In the genomic region with DNA sequence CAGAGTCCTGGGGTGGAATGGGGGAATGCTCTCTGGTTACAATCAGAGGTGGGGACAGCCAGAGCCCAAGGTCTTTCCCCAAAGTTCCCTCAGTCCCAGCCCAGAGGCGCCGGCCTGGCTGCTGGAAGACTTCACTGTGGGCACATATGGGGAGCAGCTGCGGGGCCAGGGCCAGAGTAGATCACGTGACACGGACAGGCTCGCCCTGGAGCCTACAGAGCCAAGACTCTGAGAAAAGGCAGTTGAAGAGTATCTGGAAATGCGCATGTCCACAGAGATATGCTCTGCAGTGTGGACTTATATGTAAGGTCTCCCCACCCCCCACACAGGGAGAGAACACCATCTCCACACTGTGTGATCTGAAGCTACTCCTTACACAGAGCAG, we compare ENCODE assay signal across 7 mouse cellular contexts. TPM values are rescaled to one million over a fixed set of nuclear protein-coding genes. Genes with fewer than 3 reads are reported as not detected.
DNase-seq lines count a peak whose midpoint lies in the region; ATAC-seq and TF ChIP-seq lines count a peak whose summit lies in the region.

No protein-coding gene starts in this region.

- DNase-seq in adrenal gland, adult 2 months, result peak; percentile 78
- DNase-seq in embryonic facial prominence, embryonic 14.5 days (ENCODE audit: low spot score), result peak; percentile 92
- no peak for DNase-seq in liver, adult 2 months (ENCODE audit: extremely low read depth, low read depth, low spot score)
- peak; percentile 86 for DNase-seq in neural tube, embryonic 10.5 days (ENCODE audit: extremely low spot score, low spot score)
- DNase-seq in layer of hippocampus, adult 11-12 months (ENCODE audit: low spot score), result no peak

- H3K4me3 ChIP-seq in embryonic facial prominence, embryonic 14.5 days (ENCODE audit: low read depth, low read length), result no peak overlapping the region
- H3K4me3 ChIP-seq in hindbrain, embryonic 12.5 days, result no peak overlapping the region
- no peak overlapping the region for H3K4me3 ChIP-seq in liver, adult 2 months (ENCODE audit: insufficient read depth, low read depth, low read length)

- H3K9ac ChIP-seq in embryonic facial prominence, embryonic 14.5 days (ENCODE audit: low read depth, low read length), result 0 out of 2 replicates have a peak overlapping the region, but pooled peaks have one; percentile 19
- H3K9ac ChIP-seq in hindbrain, embryonic 12.5 days, result no peak overlapping the region
- no peak overlapping the region for H3K9ac ChIP-seq in liver, adult 2 months (ENCODE audit: low read depth, low read length)

- no peaks in the 10 kb centered on the region for H3K79me2 ChIP-seq in liver, adult 2 months (ENCODE audit: control insufficient read depth, insufficient read depth, low read length)

- no peaks in the 10 kb centered on the region for H3K36me3 ChIP-seq in embryonic facial prominence, embryonic 14.5 days (ENCODE audit: control insufficient read depth, insufficient read depth, low read length)
- no peaks in the 10 kb centered on the region for H3K36me3 ChIP-seq in hindbrain, embryonic 12.5 days
- no peaks in the 10 kb centered on the region for H3K36me3 ChIP-seq in liver, adult 2 months (ENCODE audit: control insufficient read depth, insufficient read depth, low read length)

- H3K4me2 ChIP-seq in embryonic facial prominence, embryonic 14.5 days (ENCODE audit: low read depth, low read length), result peak overlapping the region; percentile 26; the same call in 1 of the 2 replicates
- no peak overlapping the region for H3K4me2 ChIP-seq in hindbrain, embryonic 12.5 days (replicated peaks)

- WGBS in embryonic facial prominence, embryonic 14.5 days, result 7% methylated on average over 6 of the region's 7 CpGs
- 31% methylated on average over 7 of the region's 7 CpGs for WGBS in hindbrain, embryonic 12.5 days
- 50% methylated on average over 7 of the region's 7 CpGs for WGBS in liver, adult 2 months

- H3K9me3 ChIP-seq in embryonic facial prominence, embryonic 14.5 days (ENCODE audit: control insufficient read depth, low read length), result no peaks in the 10 kb centered on the region
- no peaks in the 10 kb centered on the region for H3K9me3 ChIP-seq in hindbrain, embryonic 12.5 days (replicated peaks)

- H3K27me3 ChIP-seq in embryonic facial prominence, embryonic 14.5 days (replicated peaks; ENCODE audit: control insufficient read depth, insufficient read depth, low read length), result no peaks in the 10 kb centered on the region
- H3K27me3 ChIP-seq in hindbrain, embryonic 12.5 days, result no peaks in the 10 kb centered on the region
- H3K27me3 ChIP-seq in liver, adult 2 months (ENCODE audit: control insufficient read depth, insufficient read depth, low read length), result no peaks in the 10 kb centered on the region

- H3K27ac ChIP-seq in embryonic facial prominence, embryonic 14.5 days (replicated peaks; ENCODE audit: low read depth, low read length), result peak overlapping the region; percentile 91
- H3K27ac ChIP-seq in hindbrain, embryonic 12.5 days, result peak overlapping the region; percentile 78
- peak overlapping the region; percentile 39 for H3K27ac ChIP-seq in liver, adult 2 months (replicated peaks; ENCODE audit: insufficient read depth, low read depth, low read length)

- TF ChIP-seq CTCF in liver, adult 2 months (IDR thresholded peaks at IDR 0.05; ENCODE audit: low read depth, low read length), result no peak

- peaks cover 37% of the 10 kb centered on the region for H3K4me1 ChIP-seq in embryonic facial prominence, embryonic 14.5 days (ENCODE audit: control insufficient read depth, insufficient read depth, low read length)
- H3K4me1 ChIP-seq in hindbrain, embryonic 12.5 days, result peaks cover 46% of the 10 kb centered on the region
- peaks cover 15% of the 10 kb centered on the region for H3K4me1 ChIP-seq in liver, adult 2 months (ENCODE audit: control insufficient read depth, insufficient read depth, low read length)

- TF ChIP-seq POLR2A in liver, adult 2 months (IDR thresholded peaks at IDR 0.05; ENCODE audit: extremely low read depth, insufficient read depth, low read length), result no peak

- ATAC-seq in embryonic facial prominence, embryonic 14.5 days (ENCODE audit: low read depth), result peak; percentile 84
- ATAC-seq in hindbrain, embryonic 12.5 days (ENCODE audit: low FRiP score), result peak; percentile 39
- no peak for ATAC-seq in cerebellum, adult (ENCODE audit: insufficient number of reproducible peaks, low FRiP score, low TSS enrichment)

RNA-seq across cellular contexts. Expression of a gene that starts 6.4 kb away (rescaled TPM):
- total RNA-seq in adrenal gland, adult 2 months (2021), result 10 to 100 TPM; 41.5 to 67.3 TPM
- 186 and 275 TPM in 2 replicates for polyA plus RNA-seq in adrenal gland, adult 2 months (2012; rRNA removed)
- polyA plus RNA-seq in embryonic facial prominence, embryonic 14.5 days (2014; fragmentation: Nextera tagmentation; extraction: Ambion mirVana), result 128 and 138 TPM in 2 replicates
- 157 and 159 TPM in 2 replicates for polyA plus RNA-seq in hindbrain, embryonic 12.5 days (2016; fragmentation: Nextera tagmentation; extraction: Ambion mirVana)
- total RNA-seq in liver, adult 2 months (2014; rRNA removed), result 16.4 and 33.0 TPM in 2 replicates
- polyA plus RNA-seq in liver, adult 2 months (2012; rRNA removed), result 19.2 and 33.0 TPM in 2 replicates

RNA-seq across cellular contexts. Expression of a gene that starts 24.3 kb away (rescaled TPM):
- total RNA-seq in adrenal gland, adult 2 months (2021), result 1 to 10 TPM; 1.4 to 3.4 TPM
- polyA plus RNA-seq in adrenal gland, adult 2 months (2012; rRNA removed), result 3.9 and 4.4 TPM in 2 replicates
- polyA plus RNA-seq in embryonic facial prominence, embryonic 14.5 days (2014; fragmentation: Nextera tagmentation; extraction: Ambion mirVana), result 19.1 and 27.0 TPM in 2 replicates
- polyA plus RNA-seq in hindbrain, embryonic 12.5 days (2016; fragmentation: Nextera tagmentation; extraction: Ambion mirVana), result 5.0 and 5.3 TPM in 2 replicates
- total RNA-seq in liver, adult 2 months (2014; rRNA removed), result not detected in 2 replicates
- polyA plus RNA-seq in liver, adult 2 months (2012; rRNA removed), result 0.22 and 0.31 TPM in 2 replicates

RNA-seq across cellular contexts. Expression of a gene that starts 42.8 kb away (rescaled TPM):
- total RNA-seq in adrenal gland, adult 2 months (2021), result 10 to 100 TPM; 26.7 to 32.9 TPM
- 1.9 and 2.3 TPM in 2 replicates for polyA plus RNA-seq in adrenal gland, adult 2 months (2012; rRNA removed)
- 26.7 and 30.2 TPM in 2 replicates for polyA plus RNA-seq in embryonic facial prominence, embryonic 14.5 days (2014; fragmentation: Nextera tagmentation; extraction: Ambion mirVana)
- 34.9 and 40.5 TPM in 2 replicates for polyA plus RNA-seq in hindbrain, embryonic 12.5 days (2016; fragmentation: Nextera tagmentation; extraction: Ambion mirVana)
- total RNA-seq in liver, adult 2 months (2014; rRNA removed), result 7.2 and 8.9 TPM in 2 replicates
- polyA plus RNA-seq in liver, adult 2 months (2012; rRNA removed), result 2.4 and 3.8 TPM in 2 replicates

Comparison
In these comparisons a context has a peak if more than half of its experiments do, and no peak if none do; other contexts are left out.
1. DNase-seq: peak in adrenal gland, adult 2 months (single experiment), embryonic facial prominence, embryonic 14.5 days (single experiment) and neural tube, embryonic 10.5 days (single experiment); none in liver, adult 2 months (single experiment) and layer of hippocampus, adult 11-12 months (single experiment).
2. H3K27ac ChIP-seq: peak in every context shown above with its lines; median percentile 91 in embryonic facial prominence, embryonic 14.5 days; 78 in hindbrain, embryonic 12.5 days; 39 in liver, adult 2 months.